Mouse (Mus musculus) neutrophil, adult 5-6 weeks (primary cell): ENCODE results near the gene Wrnip1. TPM values are rescaled to one million over a fixed set of nuclear protein-coding genes. Genes with fewer than 3 reads are reported as not detected.

Experiments used
- total RNA-seq: library from RNA; stranded (forward); fragments of 200-1000 nt; gene quantifications from 2 replicates; pipeline ENCODE4 v1.2.3, GENCODE M21; 2017

Gene Wrnip1
- total RNA-seq, 1 experiment from 2014 or later = 39.8 TPM

Other genes with a start within 250 kb of the Wrnip1 start
- not detected in 2 replicates for gene Mylk4, start 18.1 kb upstream of the Wrnip1 start, total RNA-seq
- gene D930007J09Rik, start 811 bp downstream of the Wrnip1 start, total RNA-seq = not detected in 2 replicates
- gene Serpinb1a, start 49.1 kb downstream of the Wrnip1 start, total RNA-seq = 330 and 346 TPM in 2 replicates
- 0.61 TPM in 1 of 2 replicates, not detected in the other for gene Serpinb1c, start 96.2 kb downstream of the Wrnip1 start, total RNA-seq
- gene Serpinb6b, start 163.2 kb downstream of the Wrnip1 start, total RNA-seq = 2.8 and 3.5 TPM in 2 replicates
- 2.8 and 4.1 TPM in 2 replicates for gene Serpinb9, start 201.2 kb downstream of the Wrnip1 start, total RNA-seq
- gene Serpinb9b, start 225.4 kb downstream of the Wrnip1 start, total RNA-seq = 0.23 and 0.25 TPM in 2 replicates